Mouse (Mus musculus): ENCODE data around the gene Gtf3c1.

DNA sequence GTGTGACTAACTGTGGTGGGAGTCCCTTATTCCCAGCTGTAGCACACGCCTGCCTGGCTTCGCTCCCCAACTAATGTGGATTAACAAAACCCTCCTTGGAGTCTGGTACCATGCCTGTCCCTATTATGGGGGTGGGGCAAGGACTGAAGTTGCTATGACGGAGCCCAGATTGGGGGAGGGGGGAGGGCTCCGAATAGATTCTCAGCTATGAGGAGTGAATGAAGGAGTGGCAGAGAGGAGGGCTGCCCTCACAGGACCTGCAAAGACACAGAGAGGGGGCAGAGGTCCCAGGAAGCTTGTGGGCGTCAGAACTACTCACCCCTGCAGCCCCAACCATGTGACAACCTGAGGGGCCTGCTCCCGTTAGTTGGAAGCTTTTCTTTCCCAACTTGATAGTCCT is 69.2 kb downstream of the Gtf3c1 start:
- TF ChIP-seq POLR2A (IDR thresholded peaks at IDR 0.05; ENCODE audit: low read depth, low read length) (no peak), CTCF (IDR thresholded peaks at IDR 0.05; ENCODE audit: extremely low read depth, insufficient read depth, insufficient read length, insufficient replicate concordance) (no peak)
